Mouse (Mus musculus) hindbrain, postnatal 0 days (tissue): ENCODE measurements around the gene Lcmt1. TPM values are rescaled to one million over a fixed set of nuclear protein-coding genes. Genes with fewer than 3 reads are reported as not detected.

Experiments used
- ATAC-seq: fragments of 200-750 bp; cut with Nextera tagmentation; 2 replicates; pipeline ENCODE4 v1.8.0; 2017; ENCODE audit warnings: mild to moderate bottlenecking, moderate TSS enrichment, moderate library complexity
- DNase-seq: peaks from one replicate; pipeline ENCODE4 v3.0.0-alpha.2; 2015; ENCODE audit warnings: low spot score
- H3K27ac ChIP-seq: fragments of 300-500 bp; sonication (generic); 2 replicates; pipeline ENCODE4 v1.5.1; 2014; ENCODE audit warnings: mild to moderate bottlenecking
- H3K27me3 ChIP-seq: fragments of 300-500 bp; sonication (generic); 2 replicates; pipeline ENCODE4 v1.6.1; 2014; ENCODE audit warnings: low read length, mixed read lengths; ENCODE audit not compliant: insufficient read depth
- H3K36me3 ChIP-seq: fragments of 300-500 bp; sonication (generic); 2 replicates; pipeline ENCODE4 v1.6.1; 2014; ENCODE audit warnings: low read length, mixed read lengths; ENCODE audit not compliant: insufficient read depth
- H3K4me1 ChIP-seq: fragments of 300-500 bp; sonication (generic); 2 replicates; pipeline ENCODE4 v1.6.1; 2014; ENCODE audit warnings: antibody characterized with exemption, low read length, mixed read lengths; ENCODE audit not compliant: insufficient read depth
- H3K4me2 ChIP-seq: fragments of 300-500 bp; sonication (generic); 2 replicates; pipeline ENCODE4 v1.6.1; 2014; ENCODE audit warnings: low read depth, mild to moderate bottlenecking, low read length, moderate library complexity, mixed read lengths
- H3K4me3 ChIP-seq: fragments of 300-500 bp; sonication (generic); 2 replicates; pipeline ENCODE4 v1.5.1; 2014; ENCODE audit warnings: low read length
- H3K9ac ChIP-seq: fragments of 300-500 bp; sonication (generic); replicated peaks from 2 replicates; pipeline ENCODE4 v1.6.1; 2014; ENCODE audit warnings: mild to moderate bottlenecking, low read length, moderate library complexity, mixed read lengths
- H3K9me3 ChIP-seq: fragments of 300-500 bp; sonication (generic); 2 replicates; pipeline ENCODE4 v1.6.1; 2016; ENCODE audit warnings: low read length, mixed read lengths
- CTCF ChIP-seq: IDR thresholded peaks from 2 replicates; pipeline ENCODE4 v1.5.1; 2016; ENCODE audit warnings: antibody characterized with exemption, control low read depth, low read depth
- WGBS: fragments of 180-500 bp; shearing (Covaris S2); extraction: QIAGEN DNeasy Blood & Tissue Kit; methylation state at CpG from one replicate; pipeline ENCODE4 v1.1.7; 2014; 5-methylcytosine and 5-hydroxymethylcytosine counted together
- polyA plus RNA-seq: library from polyadenylated mRNA; unstranded; fragments of >200 nt; fragmentation: Nextera tagmentation; extraction: Ambion mirVana; gene quantifications from 2 replicates; pipeline ENCODE4 v1.2.1, GENCODE M21; 2015
- total RNA-seq: library from RNA; depleted of rRNA; stranded (reverse); fragments of >200 nt; gene quantifications from 2 replicates; pipeline ENCODE4 v1.2.3, GENCODE M21; 2014; rRNA removed

Gene Lcmt1
- total and polyA plus RNA-seq, 2 experiments from 2014 or later: 64.5 to 102 TPM

- no peak for ATAC-seq
Measured at GRCm38 (mm10) chr7:123459247-123459646, 89.7 kb downstream of the Lcmt1 start.

GRCm38 (mm10) chr7:123461316-123461715, 91.7 kb downstream of the Lcmt1 start:
- no peaks in the 10 kb centered on the region for H3K4me1 ChIP-seq
- no peaks in the 10 kb centered on the region for H3K27me3 ChIP-seq
- no peak overlapping the region for H3K9ac ChIP-seq
- H3K27ac ChIP-seq: no peak overlapping the region
- no peak for TF ChIP-seq CTCF
- H3K4me3 ChIP-seq: no peak overlapping the region
- ATAC-seq (no peak), DNase-seq (no peak)
- H3K9me3 ChIP-seq: no peaks in the 10 kb centered on the region
- no peaks in the 10 kb centered on the region for H3K36me3 ChIP-seq
- WGBS: 79% methylated on average over 4 of the region's 4 CpGs
- H3K4me2 ChIP-seq: no peak overlapping the region

More at GRCm38 (mm10) chr7:123459247-123459646, 89.7 kb downstream of the Lcmt1 start:
- DNase-seq: no peak
- no peaks in the 10 kb centered on the region for H3K36me3 ChIP-seq
- no peak overlapping the region for H3K9ac ChIP-seq
- H3K27me3 ChIP-seq: no peaks in the 10 kb centered on the region
- 87% methylated on average over 4 of the region's 4 CpGs for WGBS
- no peak overlapping the region for H3K27ac ChIP-seq
- no peaks in the 10 kb centered on the region for H3K4me1 ChIP-seq
- no peak overlapping the region for H3K4me3 ChIP-seq
- H3K4me2 ChIP-seq: no peak overlapping the region
- no peaks in the 10 kb centered on the region for H3K9me3 ChIP-seq
- no peak for TF ChIP-seq CTCF

DNA sequence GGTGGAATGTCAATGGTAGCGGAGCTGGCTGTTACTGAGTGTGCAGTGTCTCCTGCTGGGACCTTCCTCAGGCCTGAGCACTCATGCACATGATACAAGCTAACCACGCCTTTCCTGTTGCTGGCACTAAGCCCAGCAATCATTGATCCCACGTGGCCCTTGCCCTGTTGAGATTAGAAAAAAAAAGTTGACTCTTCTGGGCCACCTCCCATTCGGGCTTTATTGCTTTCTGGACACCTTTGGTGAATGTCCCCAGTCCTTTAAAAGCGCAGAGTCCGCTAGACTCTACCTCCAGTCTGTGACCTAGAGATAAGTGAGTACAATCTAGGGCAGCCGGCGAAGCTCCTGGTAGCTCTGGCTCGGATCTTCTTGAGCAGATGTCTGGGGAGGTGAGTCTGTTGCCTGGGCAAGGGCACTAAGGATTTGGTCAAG, 92.5 kb downstream of the Lcmt1 start, which contains the start of gene Aqp8:
Aqp8 (plus strand) TSS at position 222 of the 432 bp plus-strand sequence.
- no peak for ATAC-seq
- DNase-seq: peak; percentile 38
- Histone ChIP-seq H3K36me3 (no peaks in the 10 kb centered on the region), H3K4me3 (no peak within 1 kb of the TSS), H3K9me3 (no peaks in the 10 kb centered on the region), H3K27me3 (no peaks in the 10 kb centered on the region), H3K4me1 (no peaks in the 10 kb centered on the region), H3K4me2 (no peak within 1 kb of the TSS), H3K27ac (no peak within 1 kb of the TSS), H3K9ac (no peak within 1 kb of the TSS)
- TF ChIP-seq CTCF: no peak
- WGBS: 68% methylated on average over 9 of the region's 9 CpGs

GRCm38 (mm10) chr7:123463569-123463968, 94.0 kb downstream of the Lcmt1 start:
- Histone ChIP-seq H3K9me3 (no peaks in the 10 kb centered on the region), H3K4me2 (no peak overlapping the region), H3K36me3 (no peaks in the 10 kb centered on the region), H3K4me1 (no peaks in the 10 kb centered on the region), H3K4me3 (no peak overlapping the region), H3K27ac (no peak overlapping the region), H3K27me3 (no peaks in the 10 kb centered on the region), H3K9ac (no peak overlapping the region)
- no peak for ATAC-seq
- 84% methylated on average over 4 of the region's 4 CpGs for WGBS
- no peak for TF ChIP-seq CTCF
- no peak for DNase-seq

- no peak overlapping the region for H3K9ac ChIP-seq
- H3K4me3 ChIP-seq: no peak overlapping the region
- 43% methylated on average over 6 of the region's 6 CpGs for WGBS
- no peak overlapping the region for H3K4me2 ChIP-seq
- no peak overlapping the region for H3K27ac ChIP-seq
- H3K4me1 ChIP-seq: no peaks in the 10 kb centered on the region
- no peaks in the 10 kb centered on the region for H3K27me3 ChIP-seq
- peak; percentile 83 for ATAC-seq
- DNase-seq: peak; percentile 93
- no peaks in the 10 kb centered on the region for H3K9me3 ChIP-seq
- no peaks in the 10 kb centered on the region for H3K36me3 ChIP-seq
- peak; percentile 98 for TF ChIP-seq CTCF
Measured at GRCm38 (mm10) chr7:123465692-123466387, 96.3 kb downstream of the Lcmt1 start.

- ATAC-seq (no peak), DNase-seq (no peak)
- TF ChIP-seq CTCF: no peak
- Histone ChIP-seq H3K4me1 (no peaks in the 10 kb centered on the region), H3K9me3 (no peaks in the 10 kb centered on the region), H3K36me3 (no peaks in the 10 kb centered on the region), H3K4me3 (no peak overlapping the region), H3K4me2 (no peak overlapping the region), H3K9ac (no peak overlapping the region), H3K27me3 (no peaks in the 10 kb centered on the region), H3K27ac (no peak overlapping the region)
- 90% methylated on average over 1 of the region's 1 CpGs for WGBS
Measured at GRCm38 (mm10) chr7:123467961-123468360, 98.4 kb downstream of the Lcmt1 start.

Other genes with a start within 250 kb of the Lcmt1 start
- gene Tnrc6a, start 245.9 kb upstream of the Lcmt1 start, total RNA-seq: 48.5 and 51.3 TPM in 2 replicates
- gene Tnrc6a, start 245.9 kb upstream of the Lcmt1 start, polyA plus RNA-seq: 62.1 and 65.5 TPM in 2 replicates
- 0.21 and 3.1 TPM in 2 replicates for gene Slc5a11, start 155.0 kb upstream of the Lcmt1 start, total RNA-seq
- 0.16 and 0.43 TPM in 2 replicates for gene Slc5a11, start 155.0 kb upstream of the Lcmt1 start, polyA plus RNA-seq
- 16.2 and 19.8 TPM in 2 replicates for gene Arhgap17, start 131 bp downstream of the Lcmt1 start, total RNA-seq
- gene Arhgap17, start 131 bp downstream of the Lcmt1 start, polyA plus RNA-seq: 6.4 and 7.2 TPM in 2 replicates
- not detected in 2 replicates for gene Aqp8, start 92.5 kb downstream of the Lcmt1 start, total RNA-seq
- 0.33 TPM in 1 of 2 replicates, not detected in the other for gene Aqp8, start 92.5 kb downstream of the Lcmt1 start, polyA plus RNA-seq
- gene Zkscan2, start 130.7 kb downstream of the Lcmt1 start, total RNA-seq: 14.4 and 18.6 TPM in 2 replicates
- 8.0 and 8.3 TPM in 2 replicates for gene Zkscan2, start 130.7 kb downstream of the Lcmt1 start, polyA plus RNA-seq